Mouse (Mus musculus): Measurements from ENCODE around the gene Park7. TPM values are rescaled to one million over a fixed set of nuclear protein-coding genes. Genes with fewer than 3 reads are reported as not detected.

Gene Park7
- polyA plus RNA-seq (2012; ENCODE audit: low replicate concordance) = 50.6 and 74.3 TPM in 2 replicates

GRCm38 (mm10) chr4:150914290-150914733 is at the start of gene Park7, which contains the start of gene Tnfrsf9:
Gene Park7, minus strand, starts transcription at chr4:150914437.
Gene Tnfrsf9, plus strand, starts transcription at chr4:150914562.

GRCm38 (mm10) chr4:150853680-150854461 is 60.4 kb downstream of the Park7 start, which contains the start of gene Errfi1:
Gene Errfi1, plus strand, starts transcription at chr4:150853919.

Other genes starting within 250 kb of the Park7 start
- 0.16 and 0.36 TPM in 2 replicates for gene Errfi1, start 60.5 kb downstream of the Park7 start, polyA plus RNA-seq (2012; ENCODE audit: low replicate concordance)
- 0.62 and 1.0 TPM in 2 replicates for gene Tnfrsf9, start 125 bp upstream of the Park7 start, polyA plus RNA-seq (2012; ENCODE audit: low replicate concordance)
- gene Uts2, start 82.7 kb upstream of the Park7 start, polyA plus RNA-seq (2012; ENCODE audit: low replicate concordance) = not detected in 2 replicates
- 3.9 and 4.1 TPM in 2 replicates for gene Per3, start 130.2 kb upstream of the Park7 start, polyA plus RNA-seq (2012; ENCODE audit: low replicate concordance)
- 2.1 and 5.0 TPM in 2 replicates for gene Vamp3, start 143.5 kb upstream of the Park7 start, polyA plus RNA-seq (2012; ENCODE audit: low replicate concordance)
- not detected in 2 replicates for gene Gm13090, start 175.1 kb upstream of the Park7 start, polyA plus RNA-seq (2012; ENCODE audit: low replicate concordance)